Mouse (Mus musculus) heart, postnatal 14 days (tissue): ENCODE results near the gene Lrrk1. TPM values are rescaled to one million over a fixed set of nuclear protein-coding genes. Genes with fewer than 3 reads are reported as not detected.
A peak's percentile ranks its signal among the peaks of the same experiment; 100 is the strongest.

ENCODE experiments used
- DNase-seq, 2 experiments: peaks; one replicate each; pipeline ENCODE4 v3.0.0; 2021 to 2022
- intact Hi-C: fragments of 180-260 bp; cut with DNase I; formaldehyde crosslinking; loops from one replicate; pipeline ENCODE4 v1.15.1; 2025
- total RNA-seq, 2 experiments: library from RNA; stranded (reverse); gene quantifications; 2 replicates each; pipeline ENCODE4 v1.2.3; 2021

Lrrk1 gene
- total RNA-seq, 2 experiments from 2014 or later, result 9.1 to 10.5 TPM

DNA sequence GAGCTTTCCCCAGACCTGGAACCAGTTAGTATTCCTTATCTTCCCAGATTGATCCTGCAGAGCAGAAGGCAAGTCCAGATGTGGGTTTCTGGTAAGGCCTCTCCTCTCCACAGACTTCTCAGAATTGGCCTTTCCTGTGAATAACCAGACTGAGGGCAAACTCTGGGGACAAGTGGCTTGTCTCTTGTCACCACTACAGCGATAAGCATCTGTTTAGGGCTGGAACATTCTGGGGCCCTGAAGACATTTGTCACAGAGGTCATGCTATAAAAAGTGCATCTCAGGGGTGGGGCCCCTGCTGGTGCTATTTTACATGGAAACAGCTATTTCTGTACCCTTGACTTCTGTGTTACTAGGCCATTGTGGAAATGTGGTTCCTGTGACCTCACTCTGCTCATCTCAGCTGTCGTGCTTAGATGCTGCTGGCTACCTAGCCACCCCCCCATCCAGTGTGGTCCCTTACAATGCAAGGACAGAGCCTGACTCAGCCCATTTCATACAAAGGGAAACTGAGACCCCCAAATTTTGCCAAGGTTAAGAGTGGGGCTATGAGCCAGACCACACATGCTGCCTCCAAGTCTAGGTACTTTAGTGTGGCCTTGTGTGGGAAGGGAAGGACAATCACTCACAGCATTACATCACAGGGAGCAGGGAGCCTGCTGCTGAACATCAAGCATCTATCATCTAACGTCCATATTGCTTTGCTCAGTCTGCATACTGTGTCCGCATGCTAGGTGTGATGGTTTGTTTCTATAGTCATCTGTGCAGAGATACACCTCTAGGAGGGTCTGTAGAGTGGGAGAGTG, 154.8 kb downstream of the Lrrk1 start:
- intact Hi-C loops, result no loop called here
- no peak for DNase-seq

- DNase-seq, result no peak
- intact Hi-C loops, result no loop called here
Measured at GRCm38 (mm10) chr7:66231861-66232260, 156.3 kb downstream of the Lrrk1 start.

- intact Hi-C loops, result no loop called here
- DNase-seq, result peak in 1 of 2 experiments; percentile 41
Measured at GRCm38 (mm10) chr7:66230638-66231550, 157.3 kb downstream of the Lrrk1 start.

DNA sequence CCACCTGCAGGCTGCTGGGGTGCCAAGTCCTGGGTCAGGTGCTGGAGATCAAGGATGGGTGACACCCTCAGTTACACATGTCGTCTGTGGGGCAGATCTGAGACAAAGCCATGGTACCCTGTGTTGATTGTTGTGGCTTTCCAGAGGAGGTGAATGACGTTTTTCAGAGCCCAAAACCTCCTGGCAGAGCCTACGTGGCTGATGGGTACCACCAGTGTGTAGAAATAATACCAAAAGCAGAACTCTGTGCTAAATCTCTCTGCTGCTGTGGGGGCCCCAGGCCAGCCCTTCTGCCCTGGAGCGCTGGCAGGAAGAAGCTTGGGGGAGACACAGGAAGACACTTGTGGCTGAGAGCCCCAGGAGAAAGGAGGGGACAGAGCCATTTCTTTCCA, 157.9 kb downstream of the Lrrk1 start:
- intact Hi-C loops, result no loop called here
- no peak for DNase-seq

DNA sequence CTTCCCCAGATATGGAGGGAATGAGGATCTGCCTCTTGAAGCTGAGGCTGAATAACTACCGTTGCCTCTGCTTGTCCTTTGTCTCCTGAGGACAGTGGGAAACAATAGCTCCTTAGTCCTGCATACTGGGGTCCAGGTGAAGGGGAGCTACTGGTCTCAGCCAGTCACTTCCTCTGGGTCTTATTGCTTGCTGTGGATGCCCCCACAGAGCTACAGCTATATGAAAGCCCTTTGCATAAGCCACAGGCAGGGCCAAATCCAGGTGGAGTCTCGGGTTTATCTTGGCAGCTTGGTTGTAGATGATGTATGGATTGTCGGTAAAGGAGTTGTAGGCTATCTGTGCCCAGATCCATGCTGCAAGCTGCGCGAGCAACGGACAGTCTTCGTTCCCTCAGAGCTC, 158.7 kb downstream of the Lrrk1 start:
- intact Hi-C loops, result no loop called here
- no peak for DNase-seq

- intact Hi-C loops, result no loop called here
- DNase-seq, result no peak
Measured at GRCm38 (mm10) chr7:66228610-66228920, 159.6 kb downstream of the Lrrk1 start.

GRCm38 (mm10) chr7:66227814-66228609, 160.1 kb downstream of the Lrrk1 start:
- intact Hi-C loops, result no loop called here
- DNase-seq, result no peak

- intact Hi-C loops, result no loop called here
- DNase-seq, result no peak
Measured at GRCm38 (mm10) chr7:66225881-66226280, 162.3 kb downstream of the Lrrk1 start.

GRCm38 (mm10) chr7:66224541-66224940, 163.6 kb downstream of the Lrrk1 start:
- no peak for DNase-seq
- intact Hi-C loops, result no loop called here

DNA sequence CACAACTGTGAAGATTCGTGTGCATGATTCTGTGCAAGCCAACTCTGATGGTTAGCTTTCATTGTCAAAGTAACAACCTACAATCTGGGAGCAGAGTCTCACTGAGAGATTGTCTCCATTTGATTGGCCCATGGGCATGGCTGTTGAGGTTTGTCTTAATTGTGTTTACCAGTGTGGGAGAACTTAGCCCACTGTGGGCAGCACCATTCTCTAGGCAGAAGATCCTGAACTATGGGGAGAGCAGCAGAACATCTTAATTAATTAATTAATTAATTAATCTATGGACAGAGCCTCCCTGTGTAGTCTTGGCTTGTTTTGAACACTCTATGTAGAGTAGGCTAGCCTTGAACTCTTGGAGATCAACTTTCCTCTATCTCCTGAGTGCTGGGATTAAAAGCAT, 164.4 kb downstream of the Lrrk1 start:
- intact Hi-C loops, result no loop called here
- DNase-seq, result no peak

DNA sequence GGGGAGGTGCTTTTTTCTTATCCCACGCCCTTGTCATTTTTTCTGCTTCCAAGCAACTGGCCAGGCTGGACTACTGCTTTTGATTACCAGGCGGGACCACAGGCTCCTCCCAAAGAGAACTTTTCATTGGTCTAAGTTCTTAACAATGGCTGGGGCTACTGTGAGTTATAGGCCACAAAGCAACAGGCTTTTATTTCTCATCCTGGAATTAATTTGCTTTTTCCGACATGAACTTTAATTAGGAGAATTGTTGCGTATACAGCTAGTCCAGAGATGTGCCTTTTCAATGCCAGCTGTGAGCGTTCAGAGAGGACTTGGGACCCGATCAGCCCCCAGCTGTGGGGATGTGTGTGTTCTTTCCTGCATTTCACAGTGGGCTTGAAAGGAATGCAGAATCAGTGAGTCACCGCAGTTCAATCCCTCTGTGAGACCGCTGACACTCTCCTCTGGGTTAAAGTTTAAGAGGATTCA, 165.5 kb downstream of the Lrrk1 start:
- no peak for DNase-seq
- intact Hi-C loops, result no loop called here

- intact Hi-C loops, result no loop called here
- DNase-seq, result no peak
Measured at GRCm38 (mm10) chr7:66219794-66220227, 168.3 kb downstream of the Lrrk1 start.

DNA sequence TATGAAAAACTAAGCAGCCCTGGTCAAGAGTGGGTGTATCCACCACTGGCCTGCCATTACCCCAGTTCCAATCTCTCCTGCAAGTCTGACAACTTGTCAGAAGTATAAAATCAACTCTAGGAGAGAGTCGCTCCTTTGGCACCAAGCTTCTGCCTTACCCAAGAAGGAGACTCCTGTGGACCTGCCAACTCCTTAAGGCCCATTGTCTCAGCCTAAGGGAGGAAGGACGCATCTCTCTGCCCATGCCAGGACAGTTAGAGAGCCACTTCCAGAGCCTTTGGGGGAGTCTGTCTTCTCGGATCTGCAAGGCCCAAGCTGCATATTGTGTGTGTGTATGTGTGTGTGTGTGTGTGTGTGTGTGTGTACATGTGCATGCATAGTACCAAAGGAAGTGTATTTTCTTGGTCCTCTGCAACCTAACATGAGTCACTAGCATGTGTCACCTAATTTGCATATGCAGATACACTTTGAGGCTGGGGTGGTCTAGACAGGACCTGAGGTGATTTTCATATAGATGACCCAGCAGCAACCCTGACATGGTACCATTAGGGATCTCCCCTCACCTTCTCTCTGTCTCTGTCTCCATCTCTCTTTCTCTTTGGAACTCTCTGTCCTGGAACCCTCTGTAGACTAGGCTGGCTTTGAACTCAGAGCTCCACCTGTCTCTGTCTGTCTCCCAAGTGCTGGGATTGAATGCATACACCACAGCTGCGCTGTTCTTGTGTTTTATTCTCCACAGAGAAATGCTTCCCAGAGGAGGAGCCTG, 168.9 kb downstream of the Lrrk1 start:
- DNase-seq, result no peak
- intact Hi-C loops, result no loop called here

DNA sequence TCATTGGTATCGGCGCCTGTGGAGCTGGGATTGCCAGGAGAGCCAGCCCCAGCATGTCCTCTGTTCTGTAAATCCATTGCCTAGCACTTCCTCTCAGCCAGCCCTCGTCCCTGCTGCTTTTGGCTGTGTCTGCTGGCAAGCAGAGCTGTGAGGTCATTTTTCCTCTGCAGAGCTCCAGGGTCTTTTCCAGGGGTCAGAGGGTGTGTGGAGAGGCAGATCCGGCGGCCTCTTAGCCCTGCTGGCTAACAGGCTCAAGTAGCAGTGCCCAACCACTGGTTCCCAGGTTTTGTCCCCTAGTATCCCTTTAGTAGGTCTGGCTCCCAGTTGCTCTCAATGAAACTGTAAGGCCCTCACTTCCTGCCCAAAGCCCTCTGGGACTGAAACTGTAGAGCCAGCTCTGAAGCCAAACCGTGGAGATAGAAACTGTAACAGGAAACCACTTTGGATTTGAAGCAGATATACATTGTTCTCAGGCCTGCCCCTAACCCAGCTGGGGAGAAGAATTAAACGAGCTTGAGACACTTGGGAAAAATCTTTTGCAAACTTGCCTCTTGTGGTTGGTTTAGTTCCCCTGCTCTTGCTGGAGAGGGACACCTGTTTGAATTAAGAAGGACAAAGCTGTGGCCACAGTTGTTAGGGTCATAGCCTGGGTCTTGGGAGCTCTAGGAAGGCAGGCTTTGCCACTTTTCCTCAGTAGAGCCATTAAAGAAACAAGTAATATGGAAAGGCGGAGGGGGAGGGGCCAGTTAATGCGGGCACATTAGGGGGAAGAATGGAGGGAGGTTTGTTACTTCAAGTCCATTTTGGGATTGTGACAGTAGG, 169.7 kb downstream of the Lrrk1 start:
- peak; percentile 57 to 76 for DNase-seq
- intact Hi-C loops, result no loop called here

DNA sequence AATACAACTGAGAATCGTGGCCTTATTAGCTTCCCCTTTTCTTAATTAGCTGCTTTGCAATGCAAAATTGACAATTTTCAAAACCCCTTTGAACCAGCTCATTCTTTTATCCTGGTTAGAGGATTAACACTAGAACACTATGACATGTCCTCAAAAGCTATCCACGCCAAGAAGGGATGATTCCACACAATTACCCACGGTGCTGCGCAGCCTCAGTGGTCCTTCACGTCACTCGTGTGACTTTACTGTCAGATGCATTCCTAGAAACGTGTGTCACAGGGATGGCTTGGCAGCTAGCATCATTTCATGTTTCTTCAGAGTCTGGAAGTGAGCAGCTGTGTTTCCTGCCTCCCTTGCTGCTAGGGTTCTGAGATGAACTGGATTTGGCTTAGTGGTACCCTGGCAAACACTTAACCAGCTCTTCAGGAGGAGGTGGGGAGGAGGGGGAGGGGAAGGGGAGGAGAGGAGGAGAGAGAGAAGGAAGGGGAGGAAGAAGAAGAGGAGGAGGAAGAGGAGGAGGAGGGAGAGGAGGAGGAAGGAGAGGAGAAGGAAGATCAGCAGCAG, 170.5 kb downstream of the Lrrk1 start:
- DNase-seq, result peak in 1 of 2 experiments; percentile 38
- intact Hi-C loops, result no loop called here

- intact Hi-C loops, result no loop called here
Measured at GRCm38 (mm10) chr7:66217011-66217410, 171.1 kb downstream of the Lrrk1 start.

DNA sequence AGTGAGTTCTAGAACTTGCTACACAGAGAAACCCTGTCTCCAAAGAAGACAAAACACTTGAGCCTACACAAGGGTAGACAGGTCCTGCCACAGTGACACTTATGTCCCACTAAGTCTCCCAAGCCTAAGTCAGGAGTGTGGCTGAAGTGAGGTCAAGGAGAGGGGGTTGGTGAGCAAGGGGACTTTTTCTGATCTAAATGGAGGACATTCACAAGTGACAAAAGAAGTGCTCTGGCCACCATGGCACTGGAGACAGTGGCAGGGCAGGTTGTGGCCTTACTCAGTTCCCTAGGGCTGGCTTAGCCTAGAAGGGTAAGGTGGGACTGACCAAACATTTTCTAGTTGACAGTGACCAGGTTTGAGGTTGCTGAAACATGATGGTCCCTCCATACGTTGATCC, 172.2 kb downstream of the Lrrk1 start:
- intact Hi-C loops, result no loop called here
- no peak for DNase-seq

More at GRCm38 (mm10) chr7:66217011-66217410, 171.1 kb downstream of the Lrrk1 start:
- no peak for DNase-seq

- DNase-seq, result no peak
Measured at GRCm38 (mm10) chr7:66214477-66214876, 173.7 kb downstream of the Lrrk1 start.

GRCm38 (mm10) chr7:66212887-66213286, 175.3 kb downstream of the Lrrk1 start:
- no peak for DNase-seq
- intact Hi-C loops, result no loop called here

More at GRCm38 (mm10) chr7:66214477-66214876, 173.7 kb downstream of the Lrrk1 start:
- intact Hi-C loops, result no loop called here
